Mouse (Mus musculus): ENCODE data around the gene Wnt7b.

DNA sequence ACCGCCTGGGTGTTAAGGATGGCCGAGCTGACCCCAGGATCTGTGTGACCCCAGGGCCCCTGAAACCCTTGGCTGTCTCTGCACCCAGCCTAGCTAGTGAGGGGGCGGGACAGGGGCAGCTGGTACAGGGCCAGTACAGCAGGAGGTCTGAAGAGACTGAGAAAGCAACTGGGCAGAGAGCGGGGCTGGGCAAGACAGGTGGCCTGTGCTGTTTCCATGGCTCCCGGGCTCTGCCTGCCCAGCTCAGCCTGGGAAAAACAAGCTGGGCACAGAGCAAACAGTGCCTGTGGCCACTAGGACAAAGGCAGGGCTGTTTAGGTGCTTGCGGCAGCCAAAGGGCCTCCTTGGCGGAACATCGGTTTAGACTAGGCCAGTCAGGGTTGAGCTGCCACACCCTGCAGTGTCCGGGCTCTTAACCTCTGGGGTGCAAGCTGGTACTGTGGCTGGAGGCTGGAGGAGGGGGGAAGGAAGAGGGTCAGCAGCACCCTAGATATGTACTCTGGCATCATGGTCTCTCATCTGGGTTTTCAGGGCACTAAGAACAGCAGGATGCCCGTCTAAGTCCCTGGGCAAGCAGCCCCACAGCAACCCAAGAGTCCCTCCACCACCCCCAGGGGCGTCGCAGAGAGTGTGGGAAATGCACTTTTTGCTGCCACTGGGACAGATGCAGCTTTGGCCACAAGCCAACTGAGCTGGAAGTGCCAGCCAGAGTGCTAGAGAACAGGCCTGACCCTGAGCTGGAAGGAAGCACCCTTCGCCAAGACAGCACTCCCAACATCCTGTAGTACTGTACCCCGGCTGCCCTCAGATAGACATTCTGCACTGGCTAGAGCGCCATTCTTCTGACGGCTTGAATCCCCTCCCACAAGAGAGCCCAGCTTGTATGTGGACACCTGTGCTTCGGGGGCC is 31.3 kb upstream of the Wnt7b start:
- TF ChIP-seq CTCF (IDR thresholded peaks at IDR 0.05; ENCODE audit: extremely low read depth, insufficient read length, insufficient replicate concordance, low read depth, low read length) (no peak), POLR2A (IDR thresholded peaks at IDR 0.05; ENCODE audit: low read depth, low read length) (no peak; the same call in 1 of the 2 replicates)
